Mouse (Mus musculus): ENCODE data around the gene Nucb2.

DNA sequence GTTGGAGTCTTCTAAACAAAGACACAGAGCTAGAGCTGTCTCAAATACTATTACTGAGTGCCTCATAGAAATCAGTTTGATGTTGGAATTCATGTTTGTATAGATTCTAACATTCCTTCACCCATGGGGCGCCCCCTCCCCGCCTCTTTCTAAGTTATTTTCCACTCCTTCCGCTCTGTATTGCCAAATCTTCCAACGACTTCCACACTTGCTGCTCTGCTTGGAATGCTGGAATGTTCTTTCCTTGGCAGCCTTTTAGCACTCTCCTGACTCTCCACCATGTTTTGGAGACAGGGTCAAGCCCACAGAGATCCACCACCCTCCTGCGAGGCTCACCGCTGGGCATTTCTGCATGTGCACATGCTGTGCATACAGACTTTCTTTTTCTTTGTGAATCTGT, 46.8 kb upstream of the Nucb2 start:
- TF ChIP-seq CTCF (conservative IDR thresholded peaks at IDR 0.05 in 1 of 2, IDR thresholded peaks at IDR 0.05 in 1 of 2; ENCODE audit: low read depth in 2 of 2, low read length in 2 of 2) (no peak), CHD1 (IDR thresholded peaks at IDR 0.05; ENCODE audit: low read depth, low read length) (no peak), EP300 (IDR thresholded peaks at IDR 0.05; ENCODE audit: low read length) (no peak), RAD21 (IDR thresholded peaks at IDR 0.05; ENCODE audit: low read depth, low read length) (no peak), HCFC1 (IDR thresholded peaks at IDR 0.05; ENCODE audit: low read depth, low read length) (no peak), POLR2A (IDR thresholded peaks at IDR 0.05; ENCODE audit: low read depth, low read length) (no peak), ZMIZ1 (IDR thresholded peaks at IDR 0.05; ENCODE audit: low read depth, low read length) (no peak), TCF12 (IDR thresholded peaks at IDR 0.05; ENCODE audit: low read depth, low read length) (no peak), MAZ (IDR thresholded peaks at IDR 0.05; ENCODE audit: low read depth, low read length) (no peak)

All from CH12.LX (cell line).